Mouse (Mus musculus): ENCODE results near the gene Pde10a. TPM values are rescaled to one million over a fixed set of nuclear protein-coding genes. Genes with fewer than 3 reads are reported as not detected.

Gene Pde10a
- polyA plus RNA-seq, 1 experiment from 2014 or later = 1.5 TPM

DNA sequence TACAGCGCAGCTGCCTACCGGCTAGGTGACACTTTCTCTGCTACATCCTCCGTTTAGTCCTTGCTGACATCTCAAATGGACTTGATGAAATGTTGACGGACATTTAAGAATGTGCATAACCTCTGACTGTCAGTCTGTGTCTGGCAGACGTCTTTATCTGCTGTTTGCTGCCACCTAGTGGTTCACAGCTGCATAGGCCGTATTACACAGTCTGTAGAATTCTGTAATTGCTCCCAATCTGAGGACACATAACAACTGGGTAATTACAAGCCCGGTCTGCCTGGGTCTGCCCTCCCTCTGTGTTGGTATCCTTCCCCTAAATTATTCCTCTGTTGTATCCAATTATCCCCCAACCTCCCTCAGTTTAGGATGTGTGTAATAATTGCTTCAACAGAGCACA, 72.6 kb downstream of the Pde10a start:
- no peaks in the 10 kb centered on the region for H3K9me3 ChIP-seq
- WGBS = 5% methylated on average over 7 of the region's 7 CpGs
- H3K4me2 ChIP-seq = no peak overlapping the region
- peaks cover 4% of the 10 kb centered on the region; the same call in 1 of the 2 replicates for H3K27me3 ChIP-seq
- H3K4me3 ChIP-seq = no peak overlapping the region
- no peak for ATAC-seq (ENCODE audit: borderline replicate concordance, extremely low read depth, low FRiP score, low TSS enrichment)
- no peaks in the 10 kb centered on the region; the same call in 1 of the 2 replicates for H3K4me1 ChIP-seq
- H3K36me3 ChIP-seq = no peaks in the 10 kb centered on the region
- no peak overlapping the region for H3K9ac ChIP-seq
- no peak overlapping the region for H3K27ac ChIP-seq

DNA sequence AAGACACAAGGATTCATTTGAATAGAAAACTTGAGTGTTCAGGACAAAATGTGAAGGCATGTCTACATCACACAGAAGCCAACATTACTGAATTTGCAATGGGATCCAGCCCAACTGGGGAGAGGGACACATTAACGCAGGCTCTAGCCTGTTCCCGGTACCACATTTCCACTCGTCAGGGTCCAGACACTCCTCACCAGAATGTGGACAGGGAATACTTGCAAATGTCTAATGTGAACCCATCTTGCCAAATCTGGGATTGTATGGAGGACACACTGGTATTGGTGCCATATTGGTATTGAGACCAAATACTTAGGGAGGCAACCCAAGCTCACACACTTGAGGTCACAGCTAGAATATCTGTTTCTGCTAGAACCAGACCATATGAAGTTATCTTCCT, 77.8 kb downstream of the Pde10a start:
- Histone ChIP-seq H3K36me3 (no peaks in the 10 kb centered on the region), H3K27me3 (no peaks in the 10 kb centered on the region), H3K4me3 (no peak overlapping the region), H3K9ac (no peak overlapping the region), H3K4me2 (no peak overlapping the region), H3K4me1 (no peaks in the 10 kb centered on the region), H3K27ac (no peak overlapping the region), H3K9me3 (no peaks in the 10 kb centered on the region)
- ATAC-seq (ENCODE audit: borderline replicate concordance, extremely low read depth, low FRiP score, low TSS enrichment) = no peak
- 91% methylated on average over 3 of the region's 3 CpGs for WGBS

DNA sequence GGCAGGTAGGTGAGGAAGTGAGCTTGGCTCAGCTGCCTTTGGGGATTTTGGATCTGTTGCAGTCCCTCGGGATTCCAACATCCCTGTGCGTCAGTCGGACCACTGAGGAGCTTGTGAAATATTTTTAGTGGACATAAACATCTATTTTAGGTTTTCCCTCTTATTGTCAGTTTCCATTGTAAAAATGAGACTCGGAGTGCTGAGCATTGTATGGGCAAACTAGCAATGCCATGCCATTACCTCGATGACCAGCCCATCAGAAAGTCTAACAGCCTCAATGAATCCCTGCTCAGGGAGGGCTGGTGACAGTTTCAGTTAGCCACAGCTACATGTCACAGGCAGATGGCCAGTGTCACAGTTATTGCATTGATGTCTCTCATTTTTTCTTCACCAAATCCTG, 80.7 kb downstream of the Pde10a start:
- Histone ChIP-seq H3K9ac (no peak overlapping the region), H3K4me1 (no peaks in the 10 kb centered on the region), H3K27me3 (no peaks in the 10 kb centered on the region), H3K27ac (no peak overlapping the region), H3K4me3 (no peak overlapping the region), H3K9me3 (no peaks in the 10 kb centered on the region), H3K4me2 (no peak overlapping the region), H3K36me3 (no peaks in the 10 kb centered on the region)
- ATAC-seq (ENCODE audit: borderline replicate concordance, extremely low read depth, low FRiP score, low TSS enrichment) = no peak
- 69% methylated on average over 5 of the region's 5 CpGs for WGBS

- H3K9ac ChIP-seq = no peak overlapping the region
- WGBS = 67% methylated on average over 3 of the region's 3 CpGs
- H3K36me3 ChIP-seq = no peaks in the 10 kb centered on the region
- H3K27ac ChIP-seq = no peak overlapping the region
- H3K9me3 ChIP-seq = no peaks in the 10 kb centered on the region
- no peak overlapping the region for H3K4me3 ChIP-seq
- ATAC-seq (ENCODE audit: borderline replicate concordance, extremely low read depth, low FRiP score, low TSS enrichment) = no peak
- no peaks in the 10 kb centered on the region for H3K27me3 ChIP-seq
- H3K4me1 ChIP-seq = no peaks in the 10 kb centered on the region
- H3K4me2 ChIP-seq = no peak overlapping the region
Observed at GRCm38 (mm10) chr17:8606695-8607094, 81.5 kb downstream of the Pde10a start.

GRCm38 (mm10) chr17:8611916-8612315, 86.7 kb downstream of the Pde10a start:
- Histone ChIP-seq H3K27ac (no peak overlapping the region), H3K36me3 (no peaks in the 10 kb centered on the region), H3K9ac (no peak overlapping the region), H3K9me3 (no peaks in the 10 kb centered on the region), H3K4me2 (no peak overlapping the region), H3K4me3 (no peak overlapping the region), H3K4me1 (no peaks in the 10 kb centered on the region), H3K27me3 (no peaks in the 10 kb centered on the region)
- 76% methylated on average over 4 of the region's 4 CpGs for WGBS
- no peak for ATAC-seq (ENCODE audit: borderline replicate concordance, extremely low read depth, low FRiP score, low TSS enrichment)

- Histone ChIP-seq H3K9ac (no peak overlapping the region), H3K4me3 (no peak overlapping the region), H3K27ac (no peak overlapping the region), H3K4me1 (no peaks in the 10 kb centered on the region), H3K36me3 (no peaks in the 10 kb centered on the region), H3K9me3 (no peaks in the 10 kb centered on the region), H3K27me3 (no peaks in the 10 kb centered on the region), H3K4me2 (no peak overlapping the region)
- 28% methylated on average over 7 of the region's 7 CpGs for whole genome bisulfite sequencing
- ATAC-seq (ENCODE audit: borderline replicate concordance, extremely low read depth, low FRiP score, low TSS enrichment) = no peak
Observed at GRCm38 (mm10) chr17:8613882-8614551, 88.8 kb downstream of the Pde10a start.

DNA sequence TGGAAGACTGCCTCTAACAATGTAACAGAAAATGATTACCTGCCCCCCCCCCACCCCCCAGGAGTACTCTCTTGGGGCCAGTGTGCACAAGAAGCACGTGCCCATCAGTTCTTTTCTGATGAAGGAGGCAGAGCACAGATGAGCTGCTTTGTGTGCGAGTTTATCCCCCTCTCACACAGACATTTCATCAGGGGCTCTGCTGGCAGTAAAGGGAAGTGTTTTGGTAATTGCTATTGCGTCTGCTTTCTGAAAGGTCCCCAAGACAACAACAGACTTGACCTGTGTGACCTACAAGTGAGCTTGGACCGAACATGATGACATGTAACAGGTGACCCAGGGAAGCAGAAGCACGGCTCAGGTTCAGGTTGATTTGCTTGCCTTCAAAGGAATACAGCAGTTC, 95.2 kb downstream of the Pde10a start:
- Histone ChIP-seq H3K27ac (no peak overlapping the region), H3K4me3 (no peak overlapping the region), H3K4me1 (no peaks in the 10 kb centered on the region), H3K9me3 (no peaks in the 10 kb centered on the region), H3K9ac (no peak overlapping the region), H3K36me3 (no peaks in the 10 kb centered on the region), H3K4me2 (no peak overlapping the region), H3K27me3 (no peaks in the 10 kb centered on the region)
- ATAC-seq (ENCODE audit: borderline replicate concordance, extremely low read depth, low FRiP score, low TSS enrichment) = no peak
- WGBS = 48% methylated on average over 5 of the region's 5 CpGs

GRCm38 (mm10) chr17:8621105-8621504, 95.9 kb downstream of the Pde10a start:
- no peaks in the 10 kb centered on the region for H3K36me3 ChIP-seq
- no peak overlapping the region for H3K4me2 ChIP-seq
- no peak overlapping the region for H3K4me3 ChIP-seq
- no peak overlapping the region for H3K27ac ChIP-seq
- H3K9ac ChIP-seq = no peak overlapping the region
- H3K4me1 ChIP-seq = no peaks in the 10 kb centered on the region
- no peaks in the 10 kb centered on the region for H3K9me3 ChIP-seq
- WGBS = 28% methylated on average over 2 of the region's 2 CpGs
- ATAC-seq (ENCODE audit: borderline replicate concordance, extremely low read depth, low FRiP score, low TSS enrichment) = no peak
- no peaks in the 10 kb centered on the region for H3K27me3 ChIP-seq

DNA sequence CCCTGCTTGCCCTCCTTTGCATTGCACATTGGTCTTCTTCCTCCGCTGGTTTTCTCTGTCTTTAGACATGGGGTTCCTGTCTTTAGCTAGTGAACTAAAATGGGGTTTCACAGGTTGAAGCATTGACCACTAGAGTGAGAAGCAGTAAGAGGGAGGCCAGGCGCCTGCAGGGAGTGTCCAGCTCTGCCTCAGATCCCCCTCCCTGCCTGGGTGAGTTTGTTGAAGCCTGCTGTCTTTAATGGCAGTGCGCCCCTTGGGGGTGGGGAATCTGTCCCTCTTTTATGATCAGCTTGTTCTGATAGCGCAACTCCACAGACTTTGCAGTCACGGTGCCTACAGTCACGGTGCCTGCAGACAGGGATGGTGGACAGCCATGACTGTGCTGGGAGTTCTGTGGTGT, 96.7 kb downstream of the Pde10a start:
- no peak for ATAC-seq (ENCODE audit: borderline replicate concordance, extremely low read depth, low FRiP score, low TSS enrichment)
- Histone ChIP-seq H3K9ac (no peak overlapping the region), H3K27me3 (no peaks in the 10 kb centered on the region), H3K27ac (no peak overlapping the region), H3K4me1 (no peaks in the 10 kb centered on the region), H3K4me3 (no peak overlapping the region), H3K9me3 (no peaks in the 10 kb centered on the region), H3K36me3 (no peaks in the 10 kb centered on the region), H3K4me2 (no peak overlapping the region)
- 50% methylated on average over 6 of the region's 6 CpGs for WGBS

DNA sequence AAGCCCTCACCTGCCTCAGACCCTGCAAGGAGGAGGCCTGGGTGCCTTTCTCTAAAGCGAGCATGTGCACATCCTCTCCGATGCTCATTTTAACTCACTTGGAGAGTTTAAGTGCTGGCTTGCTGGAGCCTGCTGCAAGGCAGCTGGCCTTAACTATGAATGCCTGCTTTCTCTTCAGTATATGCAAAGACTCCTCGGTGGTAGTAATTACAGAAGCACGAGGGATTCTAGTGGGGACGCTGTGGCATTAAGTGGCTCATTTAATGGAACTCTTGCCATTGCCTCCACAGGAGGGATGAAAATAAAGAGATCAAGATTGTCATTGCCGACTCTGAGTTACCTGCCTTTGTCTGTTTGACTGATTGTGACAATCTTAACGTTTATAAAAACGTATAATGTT, 101.2 kb downstream of the Pde10a start:
- Histone ChIP-seq H3K9me3 (no peaks in the 10 kb centered on the region), H3K4me1 (no peaks in the 10 kb centered on the region), H3K9ac (no peak overlapping the region), H3K27me3 (no peaks in the 10 kb centered on the region), H3K4me2 (no peak overlapping the region), H3K27ac (no peak overlapping the region), H3K36me3 (no peaks in the 10 kb centered on the region), H3K4me3 (no peak overlapping the region)
- 66% methylated on average over 8 of the region's 8 CpGs for WGBS
- ATAC-seq (ENCODE audit: borderline replicate concordance, extremely low read depth, low FRiP score, low TSS enrichment) = no peak

DNA sequence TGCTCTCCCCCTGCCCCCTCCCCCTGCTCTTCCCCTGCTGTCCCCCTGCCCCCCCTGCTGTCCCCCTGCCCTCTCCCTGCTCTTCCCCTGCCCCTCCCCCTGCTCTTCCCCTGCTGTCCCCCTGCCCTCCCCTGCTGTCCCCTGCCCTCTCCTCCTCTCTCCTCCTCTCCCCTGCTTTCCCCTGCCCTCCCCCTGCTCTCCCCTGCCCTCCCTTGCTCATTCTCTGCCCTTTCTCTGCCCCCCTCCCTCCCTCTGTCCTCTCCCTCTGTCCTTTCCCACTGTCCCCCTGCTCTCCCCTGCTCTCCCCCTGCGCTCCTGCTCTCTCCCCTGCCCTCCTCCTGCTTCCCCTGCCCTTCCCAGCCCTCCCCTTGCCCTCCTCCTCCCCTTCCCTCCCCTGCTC, 106.5 kb downstream of the Pde10a start:
- no peaks in the 10 kb centered on the region for H3K4me1 ChIP-seq
- no peak for ATAC-seq (ENCODE audit: borderline replicate concordance, extremely low read depth, low FRiP score, low TSS enrichment)
- no peak overlapping the region for H3K4me3 ChIP-seq
- no peaks in the 10 kb centered on the region for H3K27me3 ChIP-seq
- no peaks in the 10 kb centered on the region for H3K9me3 ChIP-seq
- no peaks in the 10 kb centered on the region for H3K36me3 ChIP-seq
- no peak overlapping the region for H3K9ac ChIP-seq
- H3K27ac ChIP-seq = no peak overlapping the region
- 50% methylated on average over 1 of the region's 1 CpGs for WGBS
- no peak overlapping the region for H3K4me2 ChIP-seq

- Histone ChIP-seq H3K27me3 (no peaks in the 10 kb centered on the region), H3K4me2 (no peak overlapping the region), H3K9ac (no peak overlapping the region), H3K36me3 (no peaks in the 10 kb centered on the region), H3K4me3 (no peak overlapping the region), H3K9me3 (no peaks in the 10 kb centered on the region), H3K4me1 (no peaks in the 10 kb centered on the region), H3K27ac (no peak overlapping the region)
- WGBS = 43% methylated on average over 8 of the region's 8 CpGs
- no peak for ATAC-seq (ENCODE audit: borderline replicate concordance, extremely low read depth, low FRiP score, low TSS enrichment)
Observed at GRCm38 (mm10) chr17:8633596-8633995, 108.4 kb downstream of the Pde10a start.

DNA sequence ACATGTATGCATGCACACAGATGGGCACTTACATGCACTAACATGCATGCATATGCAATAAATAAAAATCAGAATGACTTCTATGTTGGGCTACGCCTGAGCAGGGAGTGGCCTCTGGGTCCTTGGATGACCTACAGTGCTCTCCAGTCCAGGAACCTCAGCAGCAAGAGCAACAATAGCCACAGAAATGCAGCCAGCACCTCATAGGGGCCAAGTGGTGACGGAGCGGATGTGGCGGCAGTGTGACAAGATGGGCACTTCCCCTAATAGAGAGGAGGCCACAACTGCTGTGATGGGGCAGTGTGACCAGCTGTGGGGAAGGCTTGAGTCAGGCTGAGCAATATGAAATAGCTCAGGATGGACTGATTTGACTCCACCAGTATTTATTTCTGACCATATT, 109.3 kb downstream of the Pde10a start:
- H3K9me3 ChIP-seq = no peaks in the 10 kb centered on the region
- ATAC-seq (ENCODE audit: borderline replicate concordance, extremely low read depth, low FRiP score, low TSS enrichment) = no peak
- 85% methylated on average over 4 of the region's 4 CpGs for WGBS
- H3K36me3 ChIP-seq = no peaks in the 10 kb centered on the region
- H3K4me1 ChIP-seq = no peaks in the 10 kb centered on the region
- no peaks in the 10 kb centered on the region for H3K27me3 ChIP-seq
- H3K4me3 ChIP-seq = no peak overlapping the region
- no peak overlapping the region for H3K9ac ChIP-seq
- H3K4me2 ChIP-seq = no peak overlapping the region
- no peak overlapping the region for H3K27ac ChIP-seq

Measured in lung, embryonic 15.5 days (tissue).